9 mouse cellular contexts compared by ENCODE assay signal in the genomic region with DNA sequence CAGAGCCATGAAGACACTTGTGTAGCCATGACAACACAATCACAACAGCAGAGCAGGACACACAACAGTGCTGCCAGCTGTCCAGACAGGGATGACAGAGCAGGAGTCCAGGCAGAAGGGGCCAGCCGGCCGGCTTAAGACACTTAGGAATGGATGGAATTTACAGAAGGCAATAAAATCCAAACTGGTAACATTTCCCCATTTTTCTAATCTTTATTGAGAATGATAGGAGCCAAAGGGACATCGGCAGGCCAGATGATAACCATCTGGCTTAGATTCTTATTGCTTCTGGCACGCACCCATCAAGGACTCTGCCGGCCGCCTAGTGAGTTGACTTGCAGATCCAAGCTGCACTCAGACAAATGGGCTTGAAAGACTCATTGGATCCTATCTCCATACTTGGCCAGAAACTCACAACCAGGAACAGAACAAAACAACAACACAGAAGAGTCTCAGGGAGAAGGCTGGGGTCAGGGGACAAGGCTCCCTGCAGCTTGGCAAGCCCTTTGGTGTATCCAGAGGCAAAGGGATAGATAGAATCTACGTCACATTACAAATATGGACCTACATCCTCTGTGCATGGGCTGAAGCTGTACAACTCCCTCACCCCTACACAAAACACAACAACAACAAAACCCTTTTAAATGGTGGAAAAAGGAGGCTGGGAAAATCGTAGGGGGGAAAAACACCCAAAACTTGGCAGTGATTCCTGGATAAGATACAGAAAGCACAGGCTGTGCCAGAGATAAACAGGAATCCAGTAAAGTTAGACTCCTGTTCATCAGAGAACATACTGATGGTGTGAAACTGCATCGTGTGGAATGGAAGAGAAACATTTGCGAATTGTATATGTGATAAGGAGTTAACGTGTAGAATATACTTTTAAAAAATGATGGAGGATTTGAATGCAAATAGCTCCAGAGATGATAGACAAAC. TPM values are rescaled to one million over a fixed set of nuclear protein-coding genes. Genes with fewer than 3 reads are reported as not detected.
DNase-seq lines count a peak whose midpoint lies in the region; ATAC-seq and TF ChIP-seq lines count a peak whose summit lies in the region.
"Had no signal": no experiment of that assay in that cellular context is flagged by ENCODE, and none has a peak within 500 bp of the region (broad histone marks: within the 10 kb centered on the region; RNA-seq: fewer than 3 reads in every experiment).

No protein-coding gene starts in this region.

- peaks cover 19% of the 10 kb centered on the region; the same call in 1 of the 2 replicates for H3K4me1 ChIP-seq in spleen, adult 2 months (ENCODE audit: control insufficient read depth, insufficient read depth, insufficient read length)
- H3K4me1 ChIP-seq: neural tube, embryonic 12.5 days had no signal

- H3K36me3 ChIP-seq in spleen, adult 2 months (ENCODE audit: control insufficient read depth, insufficient read depth, low read length): no peaks in the 10 kb centered on the region
- no peaks in the 10 kb centered on the region for H3K36me3 ChIP-seq in macrophage (ENCODE audit: inconsistent target)
- H3K36me3 ChIP-seq: neural tube, embryonic 12.5 days had no signal

- no peak overlapping the region for H3K4me3 ChIP-seq in spleen, adult 2 months (ENCODE audit: extremely low read depth, insufficient read depth, insufficient read length)
- H3K4me3 ChIP-seq in macrophage (ENCODE audit: inconsistent target): peak overlapping the region; percentile 32; the same call in 1 of the 2 replicates
- H3K4me3 ChIP-seq: neural tube, embryonic 12.5 days had no signal

- no peaks in the 10 kb centered on the region for H3K27me3 ChIP-seq in spleen, adult 2 months (ENCODE audit: control insufficient read depth, insufficient read depth, low read length)
- H3K27me3 ChIP-seq: neural tube, embryonic 12.5 days had no signal

- no peak for TF ChIP-seq POLR2A in spleen, adult 2 months (IDR thresholded peaks at IDR 0.05; ENCODE audit: low read depth, low read length)

- 82% methylated on average over 11 of the region's 11 CpGs for WGBS in spleen, adult 2 months
- 92% methylated on average over 11 of the region's 11 CpGs for WGBS in macrophage (ENCODE audit: missing documents)

- no peak for ATAC-seq in cerebellum, adult (ENCODE audit: insufficient number of reproducible peaks, low FRiP score, low TSS enrichment)

- peak overlapping the region; percentile 85 for H3K27ac ChIP-seq in spleen, adult 2 months (ENCODE audit: insufficient read depth, low read length)
- H3K27ac ChIP-seq in macrophage: peak overlapping the region; percentile 87
- H3K27ac ChIP-seq: neural tube, embryonic 12.5 days had no signal

- peak; percentile 18 for DNase-seq in cerebellum, adult 9-10 months
- no peak for DNase-seq in spleen, adult 2 months (ENCODE audit: low read depth in 1 of 2, low spot score in 2 of 2)
- no peak for DNase-seq in spleen, postnatal 14 days (ENCODE audit: low spot score in 2 of 2)
- peak; percentile 80 for DNase-seq in kidney, postnatal 14 days
- no peak for DNase-seq in c-Kit-positive CD71-positive TER-119-positive erythroid progenitor cells, embryonic 14.5 days (ENCODE audit: low spot score)
- no peak for DNase-seq in heart, adult 8-10 months (ENCODE audit: low spot score)

- H3K79me2 ChIP-seq in macrophage (ENCODE audit: inconsistent target): peaks cover 5% of the 10 kb centered on the region; the same call in 1 of the 2 replicates

- TF ChIP-seq CTCF in spleen, adult 2 months (IDR thresholded peaks at IDR 0.05; ENCODE audit: extremely low read depth, insufficient read depth, insufficient read length, insufficient replicate concordance): no peak

RNA-seq across cellular contexts. Expression of a gene that starts 35.7 kb away (rescaled TPM):
- 78.1 and 82.7 TPM in 2 replicates for polyA plus RNA-seq in spleen, adult 2 months (2012; rRNA removed)
- 100 to 1,000 TPM in 12 of 26 experiments, 10 to 100 TPM in 12, 1 to 10 TPM in 2; 5.6 to 297 (median 81.2) TPM for total RNA-seq in macrophage (2018; cell fraction: chromatin; rRNA removed)
- total RNA-seq in macrophage (2018; cell fraction: cytosol; rRNA removed): 10 to 100 TPM in 18 of 26 experiments, 1 to 10 TPM in 8; 3.2 to 63.4 (median 12.6) TPM
- 100 to 1,000 TPM in 16 of 26 experiments, 10 to 100 TPM in 10; 16.2 to 343 (median 144) TPM for total RNA-seq in macrophage (2018; cell fraction: nucleus; rRNA removed)
- polyA plus RNA-seq in macrophage (2018): 3.6 to 12.1 TPM (median 7.4 TPM) in 3 replicates
- total RNA-seq in heart, adult 8-10 months (2022): 1 to 10 TPM; 6.1 to 7.9 (median 7.0) TPM

Comparison
In these comparisons a context has a peak if more than half of its experiments do, and no peak if none do; other contexts are left out.
1. DNase-seq: peak in cerebellum, adult 9-10 months (single experiment) and kidney, postnatal 14 days (single experiment); none in spleen, adult 2 months (0 of 2), spleen, postnatal 14 days (0 of 2), c-Kit-positive CD71-positive TER-119-positive erythroid progenitor cells, embryonic 14.5 days (single experiment) and heart, adult 8-10 months (single experiment).